Mouse (Mus musculus) heart, embryonic 11.5 days (tissue): ENCODE data around the gene St6galnac6. TPM values are rescaled to one million over a fixed set of nuclear protein-coding genes. Genes with fewer than 3 reads are reported as not detected.

Experiments used
- ATAC-seq: fragments of 200-750 bp; cut with Nextera tagmentation; replicated peaks from 2 replicates; pipeline ENCODE4 v1.8.0; 2017; ENCODE audit warnings: moderate library complexity; ENCODE audit not compliant: insufficient number of reproducible peaks, low FRiP score, low TSS enrichment
- H3K27ac ChIP-seq: fragments of 300-500 bp; sonication (generic); 2 replicates; pipeline ENCODE4 v1.5.1; 2014; ENCODE audit warnings: mild to moderate bottlenecking, low read depth, low read length
- H3K27me3 ChIP-seq: fragments of 300-500 bp; sonication (generic); 2 replicates; pipeline ENCODE4 v1.6.1; 2014; ENCODE audit warnings: mild to moderate bottlenecking, low read length, mixed read lengths; ENCODE audit not compliant: control insufficient read depth, insufficient read depth
- H3K36me3 ChIP-seq: fragments of 300-500 bp; sonication (generic); 2 replicates; pipeline ENCODE4 v1.6.1; 2014; ENCODE audit warnings: mild to moderate bottlenecking, low read length, moderate library complexity, mixed read lengths; ENCODE audit not compliant: control insufficient read depth, insufficient read depth
- H3K4me1 ChIP-seq: fragments of 300-500 bp; sonication (generic); 2 replicates; pipeline ENCODE4 v1.6.1; 2014; ENCODE audit warnings: low read length; ENCODE audit not compliant: control insufficient read depth, insufficient read depth
- H3K4me2 ChIP-seq: fragments of 300-500 bp; sonication (generic); 2 replicates; pipeline ENCODE4 v1.6.1; 2014; ENCODE audit warnings: mild to moderate bottlenecking, moderate library complexity
- H3K4me3 ChIP-seq: fragments of 300-500 bp; sonication (generic); 2 replicates; pipeline ENCODE4 v1.5.1; 2014; ENCODE audit warnings: low read depth, low read length
- H3K9ac ChIP-seq: fragments of 300-500 bp; sonication (generic); 2 replicates; pipeline ENCODE4 v1.6.1; 2014; ENCODE audit warnings: mild to moderate bottlenecking, low read depth, low read length, moderate library complexity
- H3K9me3 ChIP-seq: fragments of 300-500 bp; sonication (generic); replicated peaks from 2 replicates; pipeline ENCODE4 v1.6.1; 2016; ENCODE audit warnings: low read length; ENCODE audit not compliant: control insufficient read depth
- WGBS: fragments of 180-500 bp; shearing (Covaris S2); extraction: QIAGEN DNeasy Blood & Tissue Kit; methylation state at CpG from one replicate; pipeline ENCODE4 v1.1.7; 2014; ENCODE audit not compliant: insufficient replicate concordance; 5-methylcytosine and 5-hydroxymethylcytosine counted together
- polyA plus RNA-seq: library from polyadenylated mRNA; unstranded; fragments of >200 nt; fragmentation: Nextera tagmentation; extraction: Ambion mirVana; gene quantifications from 2 replicates; pipeline ENCODE4 v1.2.1, GENCODE M21; 2014

Gene St6galnac6
- polyA plus RNA-seq, 1 experiment from 2014 or later, result 8.3 TPM

- no peak overlapping the region for H3K4me2 ChIP-seq
- no peaks in the 10 kb centered on the region for H3K27me3 ChIP-seq
- 83% methylated on average over 3 of the region's 3 CpGs for WGBS
- no peaks in the 10 kb centered on the region for H3K9me3 ChIP-seq
- no peak overlapping the region for H3K9ac ChIP-seq
- H3K27ac ChIP-seq, result no peak overlapping the region
- peaks cover 6% of the 10 kb centered on the region for H3K4me1 ChIP-seq
- no peak overlapping the region for H3K4me3 ChIP-seq
- H3K36me3 ChIP-seq, result peaks cover 15% of the 10 kb centered on the region; the same call in 1 of the 2 replicates
- ATAC-seq, result no peak
Observed at GRCm38 (mm10) chr2:32568941-32569340, 30.6 kb upstream of the St6galnac6 start.

GRCm38 (mm10) chr2:32570698-32571494 lies 28.6 kb upstream of the St6galnac6 start, which contains the start of gene Dpm2:
Gene Dpm2 (plus strand): TSS chr2:32570858.
- Histone ChIP-seq H3K9me3 (no peaks in the 10 kb centered on the region), H3K9ac (peak within 1 kb of the TSS; percentile 85), H3K4me3 (peak within 1 kb of the TSS; percentile 75), H3K4me2 (peak within 1 kb of the TSS; percentile 94), H3K4me1 (peaks cover 10% of the 10 kb centered on the region), H3K27ac (peak within 1 kb of the TSS; percentile 35; the same call in 1 of the 2 replicates), H3K27me3 (peaks cover 7% of the 10 kb centered on the region), H3K36me3 (peaks cover 9% of the 10 kb centered on the region; the same call in 1 of the 2 replicates)
- peak; percentile 67; the same call in 1 of the 2 replicates for ATAC-seq
- 1% methylated on average over 36 of the region's 36 CpGs for WGBS

- Histone ChIP-seq H3K27me3 (peaks cover 15% of the 10 kb centered on the region), H3K36me3 (peaks cover 6% of the 10 kb centered on the region; the same call in 1 of the 2 replicates), H3K9me3 (no peaks in the 10 kb centered on the region), H3K4me1 (peaks cover 10% of the 10 kb centered on the region), H3K4me2 (no peak overlapping the region), H3K9ac (no peak overlapping the region), H3K4me3 (no peak overlapping the region), H3K27ac (no peak overlapping the region)
- no peak for ATAC-seq
- 87% methylated on average over 11 of the region's 11 CpGs for WGBS
Observed at GRCm38 (mm10) chr2:32572196-32572595, 27.3 kb upstream of the St6galnac6 start.

GRCm38 (mm10) chr2:32574497-32574896 lies 25.0 kb upstream of the St6galnac6 start, which contains the start of gene Pip5kl1:
Gene Pip5kl1 (plus strand): TSS chr2:32574797.
- Histone ChIP-seq H3K9me3 (no peaks in the 10 kb centered on the region), H3K27me3 (peaks cover 37% of the 10 kb centered on the region), H3K4me2 (peak within 1 kb of the TSS; percentile 82), H3K36me3 (peaks cover 3% of the 10 kb centered on the region; the same call in 1 of the 2 replicates), H3K27ac (no peak within 1 kb of the TSS), H3K4me3 (peak within 1 kb of the TSS; percentile 42), H3K4me1 (peaks cover 10% of the 10 kb centered on the region), H3K9ac (peak within 1 kb of the TSS; percentile 53; the same call in 1 of the 2 replicates)
- ATAC-seq, result no peak
- 75% methylated on average over 6 of the region's 6 CpGs for WGBS

- WGBS, result 2% methylated on average over 26 of the region's 26 CpGs
Observed at GRCm38 (mm10) chr2:32574901-32575585, 24.5 kb upstream of the St6galnac6 start.

GRCm38 (mm10) chr2:32575586-32576160 lies 23.8 kb upstream of the St6galnac6 start, which contains the start of gene 9430097D07Rik:
Gene 9430097D07Rik (minus strand): TSS chr2:32575684.
- no peaks in the 10 kb centered on the region for H3K9me3 ChIP-seq
- peak within 1 kb of the TSS; percentile 53; the same call in 1 of the 2 replicates for H3K9ac ChIP-seq
- H3K36me3 ChIP-seq, result peaks cover 3% of the 10 kb centered on the region; the same call in 1 of the 2 replicates
- peaks cover 47% of the 10 kb centered on the region for H3K27me3 ChIP-seq
- H3K4me1 ChIP-seq, result peaks cover 10% of the 10 kb centered on the region
- peak within 1 kb of the TSS; percentile 82 for H3K4me2 ChIP-seq
- no peak for ATAC-seq
- 6% methylated on average over 28 of the region's 28 CpGs for WGBS
- peak within 1 kb of the TSS; percentile 42 for H3K4me3 ChIP-seq
- H3K27ac ChIP-seq, result no peak within 1 kb of the TSS

More at GRCm38 (mm10) chr2:32574901-32575585, 24.5 kb upstream of the St6galnac6 start:
- Histone ChIP-seq H3K4me3 (peak overlapping the region; percentile 42), H3K4me1 (peaks cover 10% of the 10 kb centered on the region), H3K4me2 (peak overlapping the region; percentile 82), H3K36me3 (peaks cover 3% of the 10 kb centered on the region; the same call in 1 of the 2 replicates), H3K9ac (peak overlapping the region; percentile 53; the same call in 1 of the 2 replicates), H3K9me3 (no peaks in the 10 kb centered on the region), H3K27me3 (peaks cover 42% of the 10 kb centered on the region), H3K27ac (no peak overlapping the region)
- ATAC-seq, result no peak

GRCm38 (mm10) chr2:32576532-32576931 lies 23.0 kb upstream of the St6galnac6 start:
- Histone ChIP-seq H3K27ac (no peak overlapping the region), H3K4me3 (no peak overlapping the region), H3K36me3 (peaks cover 3% of the 10 kb centered on the region; the same call in 1 of the 2 replicates), H3K4me1 (peaks cover 7% of the 10 kb centered on the region), H3K27me3 (peaks cover 48% of the 10 kb centered on the region), H3K4me2 (no peak overlapping the region), H3K9me3 (no peaks in the 10 kb centered on the region), H3K9ac (no peak overlapping the region)
- WGBS, result 86% methylated on average over 9 of the region's 9 CpGs
- no peak for ATAC-seq
